Mouse (Mus musculus) limb, embryonic 10.5 days (tissue): ENCODE data around the gene 6030408B16Rik. TPM values are rescaled to one million over a fixed set of nuclear protein-coding genes. Genes with fewer than 3 reads are reported as not detected.

Experiments used
- DNase-seq: peaks from one replicate; pipeline ENCODE4 v3.0.0-alpha.2; 2017; ENCODE audit warnings: low spot score
- H3K27ac ChIP-seq: fragments of 300-500 bp; sonication (generic); 2 replicates; pipeline ENCODE4 v1.5.1; 2016; ENCODE audit warnings: mild to moderate bottlenecking
- H3K27me3 ChIP-seq: fragments of 300-500 bp; sonication (generic); 2 replicates; pipeline ENCODE4 v1.6.1; 2016; ENCODE audit warnings: low read depth, mild to moderate bottlenecking; ENCODE audit not compliant: poor library complexity, severe bottlenecking
- H3K36me3 ChIP-seq: fragments of 300-500 bp; sonication (generic); 2 replicates; pipeline ENCODE4 v1.6.1; 2016; ENCODE audit warnings: mild to moderate bottlenecking, moderate library complexity
- H3K4me1 ChIP-seq: fragments of 300-500 bp; sonication (generic); 2 replicates; pipeline ENCODE4 v1.6.1; 2016
- H3K4me3 ChIP-seq: fragments of 300-500 bp; sonication (generic); 2 replicates; pipeline ENCODE4 v1.5.1; 2016; ENCODE audit warnings: mild to moderate bottlenecking, moderate library complexity
- H3K9me3 ChIP-seq: fragments of 300-500 bp; sonication (generic); replicated peaks from 2 replicates; pipeline ENCODE4 v1.6.1; 2016; ENCODE audit warnings: mild to moderate bottlenecking
- WGBS: fragments of 180-500 bp; shearing (Covaris S2); methylation state at CpG from one replicate; pipeline ENCODE4 v1.1.7; 2016; 5-methylcytosine and 5-hydroxymethylcytosine counted together
- polyA plus RNA-seq: library from polyadenylated mRNA; unstranded; fragments of >200 nt; fragmentation: Nextera tagmentation; extraction: Ambion mirVana; gene quantifications from 2 replicates; pipeline ENCODE4 v1.2.1, GENCODE M21; 2016

The 6030408B16Rik gene
- polyA plus RNA-seq, 1 experiment from 2014 or later: 4.1 TPM

DNA sequence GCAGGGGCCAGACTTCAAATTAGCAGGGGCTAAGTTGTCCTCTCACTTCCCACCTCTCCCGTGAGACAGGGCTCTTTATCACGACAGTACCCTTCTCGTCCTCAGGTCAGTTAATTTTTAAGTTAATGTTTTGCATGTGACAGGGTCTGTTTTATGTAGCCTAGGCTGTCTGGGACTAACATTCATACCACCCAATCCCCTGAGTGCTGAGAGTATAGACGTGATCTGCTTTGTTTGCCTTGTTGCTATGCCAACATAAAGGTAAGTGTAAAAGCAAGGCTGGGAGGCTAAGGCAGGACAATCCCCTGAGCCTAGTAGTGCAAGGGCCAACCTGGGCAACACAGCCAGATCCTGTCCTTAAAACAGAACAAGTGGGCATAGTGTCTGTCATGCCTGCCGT lies 16.5 kb downstream of the 6030408B16Rik start:
- peak overlapping the region; percentile 61; the same call in 1 of the 2 replicates for H3K27ac ChIP-seq
- DNase-seq: no peak
- no peaks in the 10 kb centered on the region for H3K27me3 ChIP-seq

DNA sequence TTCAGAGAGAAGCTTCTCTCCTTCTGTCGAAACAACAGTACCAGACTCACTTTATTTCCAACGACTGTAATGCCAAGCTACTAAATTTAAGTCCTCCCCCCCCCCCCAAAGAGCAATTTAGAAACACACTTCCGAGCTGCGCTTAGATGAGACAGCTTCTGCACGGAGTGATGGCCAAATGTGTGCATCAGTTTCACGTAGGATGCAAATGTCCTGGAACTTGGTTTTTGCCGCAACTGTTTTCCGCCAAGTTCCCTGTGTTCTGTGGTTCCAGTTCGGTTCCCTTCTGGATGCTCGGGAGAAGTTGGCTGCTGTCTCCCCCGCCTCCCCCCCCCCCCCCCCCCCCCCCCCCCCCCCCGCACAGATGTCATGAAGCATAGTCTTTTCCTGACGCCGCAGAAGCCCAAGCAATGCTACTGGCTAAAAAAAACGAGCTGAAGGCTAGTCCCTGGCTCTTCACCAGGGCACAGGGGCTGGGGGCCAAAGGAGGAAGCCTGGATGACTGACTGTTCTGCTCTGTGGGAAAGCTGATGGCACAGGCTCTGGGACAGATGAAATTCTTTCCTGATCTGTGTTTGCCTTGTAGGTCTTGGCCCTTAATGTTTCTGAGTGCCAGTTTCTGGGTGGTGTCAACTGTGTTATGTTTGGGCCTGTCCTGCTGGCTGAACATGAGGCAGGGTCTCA lies 18.2 kb downstream of the 6030408B16Rik start:
- Histone ChIP-seq H3K27me3 (no peaks in the 10 kb centered on the region), H3K9me3 (no peaks in the 10 kb centered on the region), H3K4me3 (no peak overlapping the region), H3K27ac (no peak overlapping the region), H3K36me3 (no peaks in the 10 kb centered on the region), H3K4me1 (peaks cover 33% of the 10 kb centered on the region)
- WGBS: 64% methylated on average over 14 of the region's 15 CpGs
- no peak for DNase-seq

More for the DNA sequence above, 16.5 kb downstream of the 6030408B16Rik start:
- Histone ChIP-seq H3K9me3 (no peaks in the 10 kb centered on the region), H3K4me3 (no peak overlapping the region), H3K4me1 (peaks cover 23% of the 10 kb centered on the region), H3K36me3 (no peaks in the 10 kb centered on the region)
- WGBS: 49% methylated on average over 5 of the region's 5 CpGs

DNA sequence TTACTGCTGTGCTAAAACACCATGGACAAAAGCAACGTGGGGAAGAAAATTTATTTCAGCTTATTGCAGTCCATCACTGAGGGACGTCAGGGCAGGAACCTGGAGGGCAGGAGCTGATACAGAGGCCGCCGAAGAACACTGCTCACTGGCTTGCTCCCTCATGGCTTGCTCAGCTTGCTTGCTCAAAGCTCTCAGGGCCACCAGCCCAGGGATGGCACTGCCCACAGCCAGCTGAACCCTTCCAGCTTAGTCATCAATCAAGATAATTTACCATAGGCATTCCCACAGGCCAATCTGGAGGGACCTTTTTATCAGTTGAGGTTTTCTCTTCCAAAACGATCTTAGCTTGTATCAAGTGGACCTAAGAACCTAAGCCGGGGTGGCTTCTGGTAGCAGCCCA lies 19.0 kb downstream of the 6030408B16Rik start:
- Histone ChIP-seq H3K4me1 (peaks cover 41% of the 10 kb centered on the region), H3K27ac (no peak overlapping the region), H3K9me3 (no peaks in the 10 kb centered on the region), H3K36me3 (no peaks in the 10 kb centered on the region), H3K4me3 (no peak overlapping the region), H3K27me3 (no peaks in the 10 kb centered on the region)
- no peak for DNase-seq
- 84% methylated on average over 6 of the region's 6 CpGs for WGBS

DNA sequence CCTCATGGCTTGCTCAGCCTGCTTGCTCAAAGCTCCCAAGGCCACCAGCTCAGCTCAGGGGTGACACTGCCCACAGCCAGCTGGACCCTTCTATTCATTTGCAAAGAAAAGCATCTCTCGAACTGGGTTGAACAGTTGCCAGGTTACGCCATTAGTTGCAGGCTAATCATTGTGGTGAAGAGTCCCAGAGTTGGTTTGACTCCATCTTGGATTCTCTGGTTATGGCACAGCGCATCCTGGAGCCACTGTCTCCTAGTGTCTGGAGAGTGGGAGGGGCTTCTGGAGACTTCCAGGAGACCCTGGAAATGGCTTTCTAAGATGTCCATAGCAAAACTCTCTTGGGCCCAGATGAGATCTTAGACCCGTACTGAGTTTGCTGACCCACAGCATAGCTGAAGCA lies 22.4 kb downstream of the 6030408B16Rik start:
- H3K4me3 ChIP-seq: peak overlapping the region; percentile 37; the same call in 1 of the 2 replicates
- H3K27ac ChIP-seq: no peak overlapping the region
- no peaks in the 10 kb centered on the region for H3K27me3 ChIP-seq
- WGBS: 92% methylated on average over 4 of the region's 4 CpGs
- H3K36me3 ChIP-seq: no peaks in the 10 kb centered on the region
- peaks cover 38% of the 10 kb centered on the region for H3K4me1 ChIP-seq
- H3K9me3 ChIP-seq: no peaks in the 10 kb centered on the region
- no peak for DNase-seq

DNA sequence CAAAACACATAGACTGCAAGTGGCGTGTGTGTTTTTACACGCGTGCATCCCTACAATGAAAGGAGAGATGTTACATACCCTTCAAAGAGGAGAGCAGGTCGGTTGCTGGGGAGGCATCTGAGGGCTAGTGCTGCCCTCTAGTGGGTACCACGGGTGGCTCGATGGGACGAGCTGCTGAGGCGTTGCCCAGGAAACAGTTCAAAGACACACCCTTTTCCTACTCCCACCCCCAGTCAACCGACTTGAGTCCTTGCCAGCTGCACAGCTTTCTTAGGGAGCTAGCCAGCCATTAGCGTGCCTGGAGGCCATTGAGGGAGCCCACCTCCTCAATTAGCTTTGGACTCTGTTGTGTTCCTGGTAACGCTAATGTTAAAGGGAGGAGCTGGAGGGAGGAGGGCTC lies 22.8 kb downstream of the 6030408B16Rik start:
- peak; percentile 88 for DNase-seq
- no peaks in the 10 kb centered on the region for H3K36me3 ChIP-seq
- H3K9me3 ChIP-seq: no peaks in the 10 kb centered on the region
- peak overlapping the region; percentile 37 for H3K4me3 ChIP-seq
- no peaks in the 10 kb centered on the region for H3K27me3 ChIP-seq
- peaks cover 43% of the 10 kb centered on the region for H3K4me1 ChIP-seq
- H3K27ac ChIP-seq: peak overlapping the region; percentile 61; the same call in 1 of the 2 replicates
- 6% methylated on average over 11 of the region's 11 CpGs for WGBS

DNA sequence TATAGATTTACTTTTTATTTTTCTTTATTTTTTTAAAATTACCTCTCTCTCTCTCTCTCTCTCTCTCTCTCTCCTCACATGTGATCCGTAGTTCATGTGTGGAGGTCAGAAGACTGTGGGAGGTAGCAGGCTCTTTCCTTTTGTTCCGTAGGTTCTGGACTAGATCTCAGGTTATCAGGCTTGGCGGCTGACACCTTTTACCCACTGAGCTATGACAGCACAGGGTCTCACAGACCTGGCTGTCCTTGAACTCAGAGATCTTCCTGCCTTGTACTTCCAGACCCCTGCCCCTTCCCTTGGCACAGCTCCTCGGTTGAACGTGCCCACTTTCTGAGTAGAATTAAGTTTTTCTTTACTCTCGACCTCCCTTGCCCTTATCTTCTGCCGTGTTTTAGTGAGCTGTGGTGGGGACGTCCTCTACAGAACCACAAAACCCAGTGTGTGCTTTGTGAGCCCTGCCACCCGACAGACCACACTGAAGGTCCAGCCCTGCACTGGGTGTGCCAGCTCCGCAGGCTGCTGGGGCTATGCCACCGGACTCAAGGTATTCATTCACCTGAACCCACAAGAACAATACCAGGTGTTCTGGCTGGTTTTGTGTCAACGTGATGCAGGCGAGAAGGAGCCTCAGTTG lies 23.4 kb downstream of the 6030408B16Rik start:
- Histone ChIP-seq H3K4me3 (peak overlapping the region; percentile 37), H3K36me3 (no peaks in the 10 kb centered on the region), H3K9me3 (no peaks in the 10 kb centered on the region), H3K4me1 (peaks cover 47% of the 10 kb centered on the region), H3K27me3 (no peaks in the 10 kb centered on the region), H3K27ac (peak overlapping the region; percentile 61; the same call in 1 of the 2 replicates)
- DNase-seq: no peak
- 74% methylated on average over 13 of the region's 13 CpGs for WGBS

DNA sequence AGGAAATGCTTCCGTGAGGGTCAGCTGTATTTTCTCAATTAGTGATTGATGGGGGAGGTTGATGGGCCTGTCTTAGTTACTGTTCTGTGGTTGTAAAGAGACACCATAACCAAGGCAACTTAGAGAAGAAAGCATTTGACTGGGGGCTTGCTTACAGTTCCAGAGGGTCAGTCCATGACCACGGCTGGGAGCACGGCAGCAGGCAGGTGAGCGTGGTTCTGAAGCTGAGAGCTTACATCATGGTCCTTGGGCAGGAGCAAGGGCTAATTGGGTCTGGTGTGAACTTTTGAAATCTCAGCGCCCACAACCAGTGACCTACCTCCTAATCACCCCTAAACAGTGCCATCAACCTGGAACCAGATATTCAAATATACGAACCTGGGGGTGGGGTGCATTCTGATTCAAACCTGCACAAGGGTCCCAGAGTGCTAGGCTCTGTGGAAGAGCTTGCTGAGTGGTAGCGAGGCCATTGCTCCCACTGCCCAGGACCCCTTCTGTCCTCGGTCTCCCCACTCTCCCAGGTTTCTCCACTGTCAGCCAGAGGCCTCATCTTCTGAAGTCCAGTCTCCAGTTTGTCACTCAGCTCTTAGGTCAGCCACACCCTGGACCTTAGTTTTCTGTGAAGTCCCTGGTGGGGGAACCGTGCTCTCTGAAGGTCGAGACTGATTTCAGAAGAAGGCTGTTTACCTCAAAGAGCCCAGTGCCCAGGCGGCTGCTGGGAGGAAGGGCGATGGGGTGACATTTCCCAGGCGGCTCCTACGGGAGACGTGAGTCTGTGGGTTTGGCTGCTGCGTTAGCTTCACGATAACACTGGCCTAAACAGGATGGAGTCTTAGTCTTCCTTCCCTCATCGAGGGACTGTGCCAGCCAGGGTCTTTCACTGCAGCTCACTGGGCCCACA lies 24.2 kb downstream of the 6030408B16Rik start:
- WGBS: 68% methylated on average over 18 of the region's 18 CpGs
- Histone ChIP-seq H3K9me3 (no peaks in the 10 kb centered on the region), H3K4me3 (no peak overlapping the region), H3K27me3 (no peaks in the 10 kb centered on the region), H3K27ac (peak overlapping the region; percentile 61; the same call in 1 of the 2 replicates), H3K4me1 (peaks cover 47% of the 10 kb centered on the region), H3K36me3 (no peaks in the 10 kb centered on the region)
- no peak for DNase-seq

DNA sequence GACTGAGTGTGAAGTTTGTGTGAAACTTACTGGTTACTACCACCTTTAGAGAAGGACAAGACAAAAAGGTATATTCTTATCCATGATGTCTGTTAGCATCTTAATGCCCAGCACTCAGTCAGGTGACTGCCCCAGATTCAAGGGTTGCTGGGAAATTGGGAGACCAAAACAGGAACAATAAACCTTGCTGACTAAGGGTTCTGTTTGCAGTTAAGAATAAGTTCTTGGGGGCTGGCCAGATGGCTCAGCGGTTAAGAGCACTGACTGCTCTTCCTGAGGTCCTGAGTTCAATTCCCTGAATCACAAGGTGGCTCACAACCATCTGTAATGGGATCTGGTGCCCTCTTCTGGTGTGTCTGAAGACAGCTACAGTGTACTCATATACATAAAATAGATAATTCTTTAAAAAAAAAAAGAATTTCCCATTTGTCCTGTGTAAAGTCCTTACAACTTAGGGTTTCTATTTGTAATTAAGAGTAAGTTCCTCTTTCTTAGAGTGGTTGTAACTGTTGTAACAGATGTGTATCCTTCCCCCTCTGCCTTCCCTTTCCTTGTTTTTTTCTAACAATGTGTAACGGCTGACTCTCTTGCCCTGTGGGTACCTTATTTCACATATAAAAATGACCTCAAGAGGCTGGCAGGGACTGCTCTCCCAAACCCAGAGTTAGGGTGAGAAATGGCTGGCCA lies 24.9 kb downstream of the 6030408B16Rik start:
- Histone ChIP-seq H3K27ac (no peak overlapping the region), H3K36me3 (no peaks in the 10 kb centered on the region), H3K27me3 (no peaks in the 10 kb centered on the region; the same call in 1 of the 2 replicates), H3K4me1 (peaks cover 47% of the 10 kb centered on the region), H3K4me3 (no peak overlapping the region), H3K9me3 (no peaks in the 10 kb centered on the region)
- WGBS: 77% methylated on average over 2 of the region's 2 CpGs
- no peak for DNase-seq

DNA sequence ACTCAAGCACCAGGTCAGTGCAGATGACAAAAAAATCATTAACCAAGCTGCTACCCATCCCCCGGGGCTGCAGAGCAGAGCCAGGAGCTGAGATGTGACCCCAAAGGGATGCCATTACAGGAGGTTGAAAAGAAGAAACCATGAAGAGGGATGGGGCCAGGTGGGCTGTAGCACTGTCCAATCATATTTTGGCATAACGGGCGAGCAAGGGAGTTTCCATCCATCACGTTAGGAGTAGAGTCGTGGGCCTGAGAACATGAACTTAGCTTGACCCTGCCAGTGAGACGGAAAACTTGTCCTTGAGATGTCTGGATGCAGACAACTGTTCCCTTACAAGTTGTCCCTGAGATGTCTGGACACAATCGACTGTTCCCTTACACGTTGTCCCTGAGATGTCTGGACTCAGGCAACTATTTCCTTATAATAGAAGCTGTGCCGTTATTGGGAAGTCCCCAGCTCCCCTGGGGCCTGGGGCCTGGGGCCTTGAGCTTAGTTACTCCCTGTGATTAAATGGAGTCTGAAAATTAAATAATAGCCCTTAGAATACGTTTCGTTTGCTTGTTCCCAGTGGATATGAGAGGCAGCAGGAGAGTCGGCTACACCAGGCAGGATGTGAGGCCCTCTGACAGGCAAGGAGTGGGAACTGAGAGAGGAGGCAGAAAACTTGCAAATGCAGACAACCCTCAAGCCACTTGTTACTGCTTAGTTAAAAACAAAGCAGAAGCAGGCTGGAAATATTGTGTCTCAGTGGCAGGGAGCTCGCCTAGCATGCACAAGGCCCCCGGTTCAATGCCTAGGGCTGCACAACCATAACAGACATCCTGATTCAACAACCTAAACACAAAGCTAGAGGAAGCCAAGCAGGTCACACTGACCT lies 26.1 kb downstream of the 6030408B16Rik start:
- no peaks in the 10 kb centered on the region; the same call in 1 of the 2 replicates for H3K27me3 ChIP-seq
- 72% methylated on average over 14 of the region's 14 CpGs for WGBS
- no peak overlapping the region for H3K4me3 ChIP-seq
- H3K9me3 ChIP-seq: no peaks in the 10 kb centered on the region
- H3K27ac ChIP-seq: peak overlapping the region; percentile 30; the same call in 1 of the 2 replicates
- no peaks in the 10 kb centered on the region for H3K36me3 ChIP-seq
- H3K4me1 ChIP-seq: peaks cover 47% of the 10 kb centered on the region
- DNase-seq: no peak

DNA sequence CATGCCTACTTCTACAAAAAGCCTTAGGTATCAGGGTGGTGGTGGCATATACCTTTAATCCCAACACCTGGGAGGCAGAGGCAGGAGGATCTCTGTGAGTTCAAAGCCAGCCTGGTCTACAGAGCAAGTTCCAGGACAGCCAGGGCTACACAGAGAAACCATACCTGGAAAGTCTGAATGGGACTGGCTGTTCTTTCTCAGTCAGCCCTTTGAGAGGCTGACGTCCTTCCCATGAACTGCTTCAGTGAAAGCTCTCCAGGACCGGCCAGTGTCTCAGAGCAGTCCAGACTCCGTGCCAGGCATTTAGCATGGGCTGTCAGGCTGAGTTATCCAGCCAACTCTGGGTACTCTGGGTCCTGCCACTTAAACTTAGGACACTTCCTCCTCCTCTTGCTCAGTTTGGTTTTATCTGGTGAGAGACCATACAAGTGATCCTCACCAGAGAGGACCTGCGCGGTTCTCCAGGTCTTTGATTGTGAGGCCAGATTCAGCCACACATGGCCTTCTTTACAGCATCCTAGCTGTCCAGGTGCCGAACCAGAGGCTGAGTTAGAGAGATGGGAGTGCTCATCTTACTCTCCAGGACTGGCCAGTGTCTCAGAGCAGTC lies 27.1 kb downstream of the 6030408B16Rik start:
- no peaks in the 10 kb centered on the region for H3K9me3 ChIP-seq
- WGBS: 91% methylated on average over 6 of the region's 6 CpGs
- no peak for DNase-seq
- no peaks in the 10 kb centered on the region; the same call in 1 of the 2 replicates for H3K27me3 ChIP-seq
- no peaks in the 10 kb centered on the region for H3K36me3 ChIP-seq
- H3K4me3 ChIP-seq: no peak overlapping the region
- peaks cover 47% of the 10 kb centered on the region for H3K4me1 ChIP-seq
- no peak overlapping the region for H3K27ac ChIP-seq

DNA sequence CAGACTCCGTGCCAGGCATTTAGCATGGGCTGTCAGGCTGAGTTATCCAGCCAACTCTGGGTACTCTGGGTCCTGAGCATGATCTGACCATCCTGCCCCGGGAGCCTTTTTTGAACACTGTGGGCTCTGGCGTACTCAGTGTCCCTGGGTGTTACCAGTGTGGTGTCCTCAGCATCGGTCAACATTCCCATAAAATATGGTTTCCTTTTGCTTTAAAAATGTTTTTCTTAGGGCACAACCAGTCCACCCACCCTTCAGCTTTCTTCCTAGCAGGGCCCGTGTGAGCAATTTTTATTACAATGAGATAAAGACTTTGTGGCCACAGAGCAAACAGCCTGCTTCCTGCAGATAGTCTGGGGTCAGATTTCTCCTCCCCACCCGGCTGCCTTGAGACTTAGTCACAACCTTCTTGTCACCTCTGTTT lies 27.6 kb downstream of the 6030408B16Rik start:
- Histone ChIP-seq H3K4me3 (no peak overlapping the region), H3K27ac (no peak overlapping the region), H3K9me3 (no peaks in the 10 kb centered on the region), H3K27me3 (no peaks in the 10 kb centered on the region; the same call in 1 of the 2 replicates), H3K4me1 (peaks cover 44% of the 10 kb centered on the region), H3K36me3 (no peaks in the 10 kb centered on the region)
- DNase-seq: no peak
- WGBS: 58% methylated on average over 6 of the region's 6 CpGs
